Mouse (Mus musculus) adrenal gland, adult 18-20 months (tissue): ENCODE results near the gene Sorbs2. TPM values are rescaled to one million over a fixed set of nuclear protein-coding genes. Genes with fewer than 3 reads are reported as not detected.

Source experiments
- DNase-seq, 2 experiments: peaks; one replicate each; pipeline ENCODE4 v3.0.0; 2021 to 2022; ENCODE audit warnings: low spot score in 2 of 2
- total RNA-seq, 2 experiments: library from RNA; stranded (reverse); gene quantifications; 1 replicate in 1 of 2; 2 replicates in 1 of 2; pipeline ENCODE4 v1.2.3; 2021

Sorbs2 gene
- total RNA-seq, 2 experiments from 2014 or later, result 110 to 130 TPM

GRCm38 (mm10) chr8:45615551-45615950, 108.0 kb downstream of the Sorbs2 start:
- DNase-seq, result no peak

- DNase-seq, result no peak
Observed at GRCm38 (mm10) chr8:45621576-45622178, 114.1 kb downstream of the Sorbs2 start.

GRCm38 (mm10) chr8:45626406-45626805, 118.8 kb downstream of the Sorbs2 start:
- no peak for DNase-seq

DNA sequence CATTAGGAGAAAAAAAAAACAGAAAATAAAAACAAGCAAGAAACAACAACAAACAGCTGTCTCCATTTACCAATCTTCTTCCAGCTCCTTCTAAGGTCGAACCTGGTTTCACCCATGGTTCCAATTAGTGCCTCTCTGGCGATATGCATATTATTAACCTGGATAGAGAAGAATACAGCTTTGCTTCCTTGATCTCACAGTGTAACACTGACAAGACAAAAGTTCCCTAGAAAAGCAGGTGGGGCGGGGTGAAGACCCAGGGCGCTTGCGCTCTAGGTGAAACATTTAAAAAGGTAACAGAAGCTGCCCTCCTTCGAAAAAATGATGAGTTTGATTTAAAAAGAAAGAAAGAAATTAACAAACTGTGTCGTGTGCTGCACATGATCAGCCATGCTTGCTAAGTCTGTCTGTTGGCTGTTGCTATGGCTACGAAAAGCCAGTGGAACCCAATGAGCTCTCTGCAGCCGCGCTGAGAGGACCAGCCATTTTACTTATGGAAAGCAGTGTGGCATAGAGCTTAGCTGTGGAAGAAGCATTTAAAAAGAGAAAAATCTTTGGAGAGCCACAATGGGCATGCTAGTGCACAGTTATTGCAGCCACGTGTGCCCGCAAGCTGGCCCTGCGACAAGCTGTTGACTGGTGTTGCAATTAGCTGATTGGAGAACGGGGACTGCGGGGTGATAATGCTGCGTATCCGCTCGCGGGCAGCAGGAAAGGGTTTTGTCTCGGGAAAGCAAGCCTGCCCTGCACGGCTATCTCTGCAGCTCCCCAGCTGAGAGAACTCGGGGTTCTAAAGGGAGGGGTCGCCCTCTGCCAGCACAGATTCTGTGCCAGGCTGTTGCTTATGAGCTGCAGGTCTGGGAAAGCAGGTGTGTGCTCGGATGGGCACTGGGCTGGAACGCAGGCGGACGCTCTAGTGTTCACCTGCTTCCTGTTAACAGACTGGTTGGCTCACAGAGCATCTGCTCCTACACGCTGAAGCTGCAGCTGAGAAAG, 120.0 kb downstream of the Sorbs2 start:
- peak in 1 of 2 experiments; percentile 53 for DNase-seq

DNA sequence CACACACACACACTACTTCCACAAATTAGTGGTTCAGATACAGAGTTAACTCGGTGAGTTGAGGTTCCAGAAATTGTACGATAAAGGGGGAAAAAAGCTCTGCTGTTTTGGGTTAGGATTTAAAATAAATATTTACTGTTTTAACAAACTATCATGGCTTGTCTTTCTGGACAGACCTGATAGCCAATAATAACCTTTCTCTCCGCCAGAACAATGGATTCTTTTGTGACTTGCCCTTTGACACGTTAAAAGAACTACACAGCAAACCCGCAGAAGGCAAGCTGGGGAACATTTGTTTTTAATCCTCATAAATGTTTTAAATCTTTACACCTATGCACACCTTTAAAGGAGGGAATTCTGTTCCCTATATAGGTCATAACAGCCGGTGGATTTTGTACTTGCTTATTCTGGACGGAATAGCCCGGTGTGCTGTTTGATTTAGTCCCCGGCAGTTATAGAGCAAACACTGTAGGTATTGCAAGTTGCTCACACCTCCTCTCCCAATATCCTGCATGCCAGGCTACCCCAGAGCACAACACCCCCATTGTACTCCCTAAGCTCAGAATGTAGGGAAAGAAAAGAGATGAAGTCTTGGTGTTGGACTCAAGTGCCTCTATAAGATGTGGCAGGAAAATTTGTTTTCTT, 121.0 kb downstream of the Sorbs2 start:
- no peak for DNase-seq

- no peak for DNase-seq
Observed at GRCm38 (mm10) chr8:45629066-45629430, 121.5 kb downstream of the Sorbs2 start.

- DNase-seq, result no peak
Observed at GRCm38 (mm10) chr8:45631023-45631422, 123.4 kb downstream of the Sorbs2 start.

- no peak for DNase-seq
Observed at GRCm38 (mm10) chr8:45635155-45635554, 127.6 kb downstream of the Sorbs2 start.

GRCm38 (mm10) chr8:45637745-45638144, 130.2 kb downstream of the Sorbs2 start:
- no peak for DNase-seq

GRCm38 (mm10) chr8:45639444-45639843, 131.9 kb downstream of the Sorbs2 start:
- DNase-seq, result no peak

DNA sequence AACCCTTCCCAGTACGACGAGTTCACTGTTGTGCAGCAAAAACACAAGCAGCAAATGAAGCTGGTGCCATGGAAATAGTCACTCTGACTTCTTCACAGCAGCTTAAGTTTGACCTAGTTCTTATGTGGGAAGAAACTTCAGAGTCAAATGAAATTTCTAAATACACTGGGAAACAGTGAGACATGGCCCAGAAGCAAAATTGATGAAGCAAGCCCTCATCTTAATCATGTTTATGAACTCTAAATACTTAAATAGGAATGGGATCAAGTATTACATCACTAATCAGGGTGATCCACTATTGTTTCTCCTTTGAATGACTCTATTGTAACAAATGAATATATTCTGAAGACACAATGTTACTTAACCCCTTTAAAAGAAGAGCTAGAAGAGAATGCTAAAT, 137.1 kb downstream of the Sorbs2 start:
- no peak for DNase-seq

- no peak for DNase-seq
Observed at GRCm38 (mm10) chr8:45649063-45649462, 141.5 kb downstream of the Sorbs2 start.

DNA sequence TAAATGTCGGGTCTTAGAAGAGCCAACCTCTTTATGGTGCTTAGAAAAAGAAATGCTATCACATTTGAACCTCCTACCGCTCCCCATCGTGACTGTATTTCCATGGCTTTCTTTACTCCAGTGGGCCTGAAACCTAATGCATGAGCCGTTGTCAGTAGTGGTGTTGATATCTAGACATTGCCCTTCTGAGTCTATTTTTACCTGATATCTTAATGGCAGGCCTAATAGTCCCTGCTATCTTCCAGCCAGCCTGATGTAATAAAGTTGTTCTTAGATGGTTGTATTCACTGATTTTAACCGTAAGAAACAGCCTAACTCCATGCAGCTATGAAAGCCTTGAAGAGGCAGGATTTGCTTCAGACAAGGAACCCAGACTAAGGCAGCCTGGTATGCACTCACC, 142.4 kb downstream of the Sorbs2 start:
- DNase-seq, result no peak

- DNase-seq, result no peak
Observed at GRCm38 (mm10) chr8:45658021-45658420, 150.4 kb downstream of the Sorbs2 start.

- DNase-seq, result no peak
Observed at GRCm38 (mm10) chr8:45658458-45659325, 151.1 kb downstream of the Sorbs2 start.

DNA sequence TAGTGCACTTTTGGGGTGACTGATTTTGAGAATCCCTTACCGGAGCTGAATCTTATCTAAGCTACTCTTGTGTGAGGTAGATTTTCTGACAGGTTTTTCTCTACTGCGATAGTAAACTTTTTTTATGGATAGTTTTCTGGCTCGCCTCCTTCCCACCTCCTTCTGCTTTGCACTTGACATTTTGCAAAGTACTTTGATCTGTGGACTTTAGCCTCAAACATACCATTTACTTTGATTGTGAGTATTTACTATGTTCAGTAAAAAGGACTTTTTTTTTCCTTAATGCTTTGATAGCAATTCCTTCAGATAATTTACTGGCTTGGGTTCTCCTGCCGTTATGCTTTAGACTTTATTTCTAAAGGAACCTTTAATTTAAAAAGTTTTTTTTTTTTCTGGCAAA, 151.9 kb downstream of the Sorbs2 start:
- no peak for DNase-seq

DNA sequence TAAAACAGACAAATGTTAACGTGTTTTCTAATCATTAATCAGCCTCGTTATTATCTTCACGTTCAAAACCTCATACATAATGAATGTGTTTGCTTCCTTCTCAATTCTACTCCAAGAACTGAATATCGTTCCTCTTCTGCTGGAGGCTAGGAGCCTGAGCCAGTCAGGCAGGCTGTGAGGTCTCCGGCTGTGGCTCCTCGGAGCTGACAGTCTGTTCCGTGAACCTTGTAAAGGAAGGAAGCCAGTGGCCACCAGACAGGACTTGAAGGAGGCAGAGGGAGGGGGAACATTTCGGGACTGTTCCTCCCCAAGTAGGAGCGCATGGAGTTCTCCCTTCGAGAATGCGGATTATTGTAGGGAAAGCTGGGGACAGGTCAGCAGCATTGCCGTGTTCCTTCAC, 153.0 kb downstream of the Sorbs2 start:
- peak in 1 of 2 experiments; percentile 40 for DNase-seq

- DNase-seq, result no peak
Observed at GRCm38 (mm10) chr8:45661605-45662004, 154.0 kb downstream of the Sorbs2 start.

GRCm38 (mm10) chr8:45666221-45666620, 158.6 kb downstream of the Sorbs2 start:
- no peak for DNase-seq

- DNase-seq, result no peak
Observed at GRCm38 (mm10) chr8:45673149-45673548, 165.6 kb downstream of the Sorbs2 start.

DNA sequence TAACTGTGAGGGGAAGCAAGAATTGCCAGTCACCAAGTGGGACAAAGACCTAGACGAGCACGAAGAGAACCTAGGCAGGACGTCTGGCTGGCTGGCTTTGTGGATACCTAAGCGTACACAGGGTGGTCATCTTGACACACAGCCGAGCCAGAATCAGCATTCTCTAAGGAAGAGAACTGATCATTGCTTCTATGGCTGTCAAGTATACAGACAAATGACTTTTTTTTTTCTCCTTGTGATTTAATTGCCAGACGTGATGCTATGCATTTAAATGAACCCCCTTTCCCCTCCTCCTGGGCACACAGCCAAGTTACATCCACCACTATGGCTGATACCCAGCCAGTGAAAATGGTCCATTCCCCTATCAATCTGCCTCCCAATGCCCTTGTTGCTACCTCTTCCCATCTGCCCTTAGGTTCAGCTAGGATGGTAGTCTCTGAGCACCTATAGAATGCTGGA, 168.3 kb downstream of the Sorbs2 start:
- DNase-seq, result no peak
